Mouse (Mus musculus): ENCODE measurements around the gene Asap2.

DNA sequence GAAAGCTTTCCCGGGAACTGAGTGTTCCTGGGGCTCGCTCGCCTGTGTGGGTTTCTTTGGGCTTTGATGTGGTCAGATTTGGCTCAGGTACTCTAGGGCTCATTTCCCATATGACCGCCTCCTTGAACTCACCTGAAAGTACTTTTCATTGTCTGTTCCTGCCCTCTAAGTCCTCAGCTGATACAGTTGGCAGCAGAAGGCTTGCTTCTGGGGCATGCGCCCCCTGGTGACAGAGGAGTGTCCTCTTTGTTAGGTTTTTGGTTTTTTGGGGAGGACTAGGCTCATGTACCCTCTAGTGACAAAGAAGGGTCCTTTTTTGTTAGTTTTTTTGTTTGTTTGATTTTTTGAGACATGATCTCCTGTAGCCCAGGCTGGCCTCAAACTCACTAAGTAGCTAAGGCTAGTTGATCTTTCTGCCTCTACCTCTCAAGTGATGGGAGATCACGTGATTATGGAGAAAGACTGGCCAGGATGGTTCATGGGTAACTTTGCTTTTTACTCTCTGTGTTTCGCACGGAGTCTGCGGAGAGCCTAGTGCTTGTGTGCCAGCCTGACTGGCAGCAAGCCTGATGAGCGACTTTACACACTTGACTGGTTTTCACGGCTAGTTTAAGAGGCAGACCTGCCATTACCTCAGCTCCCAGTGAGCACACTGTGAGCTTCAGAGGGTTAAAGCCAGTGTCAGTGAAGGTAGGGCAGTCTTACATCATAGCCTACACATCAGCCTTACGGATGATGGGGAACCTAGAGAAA lies 328.1 kb downstream of the Asap2 start:
- TF ChIP-seq CTCF (IDR thresholded peaks at IDR 0.05; ENCODE audit: control insufficient read depth, insufficient read depth, insufficient read length) (peak; percentile 48), MAX (IDR thresholded peaks at IDR 0.05) (no peak), USF1 (IDR thresholded peaks at IDR 0.05; ENCODE audit: low read depth) (no peak), MYOD1 (IDR thresholded peaks at IDR 0.05; ENCODE audit: control insufficient read depth, insufficient read length, low read depth) (no peak), MYOG (IDR thresholded peaks at IDR 0.05; ENCODE audit: control insufficient read depth, extremely low read depth, insufficient read length) (no peak), FOSL1 (IDR thresholded peaks at IDR 0.05; ENCODE audit: insufficient read depth, low read length, poor library complexity, severe bottlenecking) (no peak), CEBPB (IDR thresholded peaks at IDR 0.05; ENCODE audit: low read depth) (no peak)

Measured in C2C12 (cell line).